Mouse (Mus musculus) kidney, embryonic 14.5 days (tissue): ENCODE measurements around the gene Dbp. TPM values are rescaled to one million over a fixed set of nuclear protein-coding genes. Genes with fewer than 3 reads are reported as not detected.

Experiments
- ATAC-seq: fragments of 200-750 bp; cut with Nextera tagmentation; 2 replicates; pipeline ENCODE4 v1.8.0; 2017; ENCODE audit warnings: moderate number of reproducible peaks, mild to moderate bottlenecking, moderate TSS enrichment, moderate library complexity; ENCODE audit not compliant: low FRiP score, low TSS enrichment
- H3K27ac ChIP-seq: fragments of 300-500 bp; sonication (generic); 2 replicates; pipeline ENCODE4 v1.5.1; 2014; ENCODE audit warnings: low read depth, mild to moderate bottlenecking, low read length, moderate library complexity, mixed read lengths
- H3K27me3 ChIP-seq: fragments of 300-500 bp; sonication (generic); 2 replicates; pipeline ENCODE4 v1.6.1; 2014; ENCODE audit warnings: mild to moderate bottlenecking, low read length; ENCODE audit not compliant: control insufficient read depth, insufficient read depth
- H3K36me3 ChIP-seq: fragments of 300-500 bp; sonication (generic); 2 replicates; pipeline ENCODE4 v1.6.1; 2014; ENCODE audit warnings: low read length, mixed read lengths; ENCODE audit not compliant: control insufficient read depth, insufficient read depth
- H3K4me1 ChIP-seq: fragments of 300-500 bp; sonication (generic); 2 replicates; pipeline ENCODE4 v1.6.1; 2014; ENCODE audit warnings: low read length, mixed read lengths; ENCODE audit not compliant: control insufficient read depth, insufficient read depth
- H3K4me2 ChIP-seq: fragments of 300-500 bp; sonication (generic); replicated peaks from 2 replicates; pipeline ENCODE4 v1.6.1; 2014; ENCODE audit warnings: low read depth, mild to moderate bottlenecking, low read length
- H3K4me3 ChIP-seq: fragments of 300-500 bp; sonication (generic); 2 replicates; pipeline ENCODE4 v1.5.1; 2014; ENCODE audit warnings: mild to moderate bottlenecking, low read length
- H3K9ac ChIP-seq: fragments of 300-500 bp; sonication (generic); 2 replicates; pipeline ENCODE4 v1.6.1; 2014; ENCODE audit warnings: low read depth, mild to moderate bottlenecking, low read length, moderate library complexity
- H3K9me3 ChIP-seq: fragments of 300-500 bp; sonication (generic); 2 replicates; pipeline ENCODE4 v1.6.1; 2016; ENCODE audit warnings: low read length; ENCODE audit not compliant: control insufficient read depth
- WGBS: fragments of 180-500 bp; shearing (Covaris S2); extraction: QIAGEN DNeasy Blood & Tissue Kit; methylation state at CpG from one replicate; pipeline ENCODE4 v1.1.7; 2014; 5-methylcytosine and 5-hydroxymethylcytosine counted together
- polyA plus RNA-seq: library from polyadenylated mRNA; unstranded; fragments of >200 nt; fragmentation: Nextera tagmentation; extraction: Ambion mirVana; gene quantifications from 2 replicates; pipeline ENCODE4 v1.2.1, GENCODE M21; 2014

Dbp gene
- polyA plus RNA-seq, 1 experiment from 2014 or later = 6.6 TPM

DNA sequence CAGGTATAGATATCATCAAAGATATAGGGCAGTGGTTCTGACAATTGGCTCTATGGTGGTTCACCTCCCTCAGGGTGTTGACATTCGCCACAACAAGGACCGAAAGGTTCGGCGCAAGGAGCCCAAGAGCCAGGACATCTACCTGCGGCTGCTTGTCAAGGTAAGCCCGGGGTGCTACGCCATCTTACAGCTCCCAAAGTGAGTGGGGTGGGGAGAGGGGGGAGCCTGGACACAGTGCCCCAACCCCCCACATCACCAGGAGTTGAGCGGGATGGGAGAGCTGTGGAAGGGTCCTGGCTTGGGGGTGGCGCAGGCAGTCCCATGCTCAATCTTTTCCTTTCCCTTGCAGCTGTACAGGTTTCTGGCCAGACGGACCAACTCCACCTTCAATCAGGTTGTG is 14.3 kb downstream of the Dbp start:
- no peaks in the 10 kb centered on the region for H3K27me3 ChIP-seq
- peak overlapping the region; percentile 94 for H3K4me2 ChIP-seq
- no peaks in the 10 kb centered on the region for H3K9me3 ChIP-seq
- WGBS = 82% methylated on average over 10 of the region's 10 CpGs
- H3K4me1 ChIP-seq = peaks cover 36% of the 10 kb centered on the region
- H3K27ac ChIP-seq = no peak overlapping the region
- no peak for ATAC-seq
- H3K36me3 ChIP-seq = peaks cover 51% of the 10 kb centered on the region
- H3K4me3 ChIP-seq = peak overlapping the region; percentile 63
- peak overlapping the region; percentile 91 for H3K9ac ChIP-seq

- 88% methylated on average over 15 of the region's 16 CpGs for WGBS
- H3K4me2 ChIP-seq = peak overlapping the region; percentile 94; the same call in 1 of the 2 replicates
- peaks cover 58% of the 10 kb centered on the region for H3K36me3 ChIP-seq
- H3K9ac ChIP-seq = peak overlapping the region; percentile 91; the same call in 1 of the 2 replicates
- ATAC-seq = no peak
- H3K4me3 ChIP-seq = peak overlapping the region; percentile 63; the same call in 1 of the 2 replicates
- no peak overlapping the region for H3K27ac ChIP-seq
- peaks cover 31% of the 10 kb centered on the region for H3K4me1 ChIP-seq
- H3K27me3 ChIP-seq = no peaks in the 10 kb centered on the region
- no peaks in the 10 kb centered on the region for H3K9me3 ChIP-seq
Observed at GRCm38 (mm10) chr7:45719738-45720412, 15.0 kb downstream of the Dbp start.

GRCm38 (mm10) chr7:45720413-45721233 is 15.7 kb downstream of the Dbp start, which contains the start of gene Fam83e:
Gene Fam83e, plus strand, starts transcription at chr7:45721212.
- H3K4me1 ChIP-seq = peaks cover 29% of the 10 kb centered on the region
- no peak for ATAC-seq
- H3K4me2 ChIP-seq = 0 out of 2 replicates have a peak within 1 kb of the TSS, but pooled peaks have one; percentile 94
- H3K4me3 ChIP-seq = no peak within 1 kb of the TSS
- H3K27me3 ChIP-seq = no peaks in the 10 kb centered on the region
- no peak within 1 kb of the TSS for H3K27ac ChIP-seq
- H3K36me3 ChIP-seq = peaks cover 65% of the 10 kb centered on the region
- H3K9ac ChIP-seq = 0 out of 2 replicates have a peak within 1 kb of the TSS, but pooled peaks have one; percentile 28
- H3K9me3 ChIP-seq = no peaks in the 10 kb centered on the region
- WGBS = 82% methylated on average over 14 of the region's 14 CpGs

GRCm38 (mm10) chr7:45721234-45721571 is 16.3 kb downstream of the Dbp start:
- H3K27me3 ChIP-seq = no peaks in the 10 kb centered on the region
- H3K27ac ChIP-seq = no peak overlapping the region
- H3K9me3 ChIP-seq = no peaks in the 10 kb centered on the region
- ATAC-seq = no peak
- no peak overlapping the region for H3K4me3 ChIP-seq
- H3K36me3 ChIP-seq = peaks cover 71% of the 10 kb centered on the region
- 84% methylated on average over 7 of the region's 7 CpGs for WGBS
- 0 out of 2 replicates have a peak overlapping the region, but pooled peaks have one; percentile 28 for H3K9ac ChIP-seq
- no peak overlapping the region for H3K4me2 ChIP-seq
- H3K4me1 ChIP-seq = peaks cover 23% of the 10 kb centered on the region

GRCm38 (mm10) chr7:45721642-45722347 is 16.9 kb downstream of the Dbp start:
- WGBS = 67% methylated on average over 13 of the region's 13 CpGs
- H3K27me3 ChIP-seq = no peaks in the 10 kb centered on the region
- H3K9me3 ChIP-seq = no peaks in the 10 kb centered on the region
- H3K9ac ChIP-seq = no peak overlapping the region
- no peak for ATAC-seq
- H3K4me2 ChIP-seq = no peak overlapping the region
- peaks cover 77% of the 10 kb centered on the region for H3K36me3 ChIP-seq
- H3K4me1 ChIP-seq = peaks cover 17% of the 10 kb centered on the region
- no peak overlapping the region for H3K27ac ChIP-seq
- no peak overlapping the region for H3K4me3 ChIP-seq

- no peaks in the 10 kb centered on the region for H3K9me3 ChIP-seq
- H3K27ac ChIP-seq = no peak overlapping the region
- H3K9ac ChIP-seq = no peak overlapping the region
- WGBS = 65% methylated on average over 13 of the region's 13 CpGs
- ATAC-seq = no peak
- H3K27me3 ChIP-seq = no peaks in the 10 kb centered on the region
- peaks cover 82% of the 10 kb centered on the region for H3K36me3 ChIP-seq
- no peak overlapping the region for H3K4me2 ChIP-seq
- H3K4me1 ChIP-seq = peaks cover 13% of the 10 kb centered on the region
- H3K4me3 ChIP-seq = no peak overlapping the region
Observed at GRCm38 (mm10) chr7:45722348-45722713, 17.4 kb downstream of the Dbp start.

- Histone ChIP-seq H3K4me3 (no peak overlapping the region), H3K36me3 (peaks cover 86% of the 10 kb centered on the region), H3K4me1 (peaks cover 13% of the 10 kb centered on the region), H3K9ac (no peak overlapping the region), H3K9me3 (no peaks in the 10 kb centered on the region), H3K27me3 (no peaks in the 10 kb centered on the region), H3K4me2 (no peak overlapping the region), H3K27ac (no peak overlapping the region)
- 93% methylated on average over 4 of the region's 4 CpGs for WGBS
- no peak for ATAC-seq
Observed at GRCm38 (mm10) chr7:45723301-45723700, 18.4 kb downstream of the Dbp start.

- H3K27me3 ChIP-seq = no peaks in the 10 kb centered on the region
- H3K4me3 ChIP-seq = no peak overlapping the region
- no peak overlapping the region for H3K9ac ChIP-seq
- no peak overlapping the region for H3K4me2 ChIP-seq
- ATAC-seq = no peak
- no peak overlapping the region for H3K27ac ChIP-seq
- peaks cover 86% of the 10 kb centered on the region for H3K36me3 ChIP-seq
- peaks cover 12% of the 10 kb centered on the region for H3K4me1 ChIP-seq
- no peaks in the 10 kb centered on the region for H3K9me3 ChIP-seq
- 84% methylated on average over 14 of the region's 14 CpGs for WGBS
Observed at GRCm38 (mm10) chr7:45723781-45724180, 18.9 kb downstream of the Dbp start.
